Mouse (Mus musculus): ENCODE measurements around the gene Zfp114.
A peak's percentile ranks its signal among the peaks of the same experiment; 100 is the strongest.

Zfp114 gene

DNA sequence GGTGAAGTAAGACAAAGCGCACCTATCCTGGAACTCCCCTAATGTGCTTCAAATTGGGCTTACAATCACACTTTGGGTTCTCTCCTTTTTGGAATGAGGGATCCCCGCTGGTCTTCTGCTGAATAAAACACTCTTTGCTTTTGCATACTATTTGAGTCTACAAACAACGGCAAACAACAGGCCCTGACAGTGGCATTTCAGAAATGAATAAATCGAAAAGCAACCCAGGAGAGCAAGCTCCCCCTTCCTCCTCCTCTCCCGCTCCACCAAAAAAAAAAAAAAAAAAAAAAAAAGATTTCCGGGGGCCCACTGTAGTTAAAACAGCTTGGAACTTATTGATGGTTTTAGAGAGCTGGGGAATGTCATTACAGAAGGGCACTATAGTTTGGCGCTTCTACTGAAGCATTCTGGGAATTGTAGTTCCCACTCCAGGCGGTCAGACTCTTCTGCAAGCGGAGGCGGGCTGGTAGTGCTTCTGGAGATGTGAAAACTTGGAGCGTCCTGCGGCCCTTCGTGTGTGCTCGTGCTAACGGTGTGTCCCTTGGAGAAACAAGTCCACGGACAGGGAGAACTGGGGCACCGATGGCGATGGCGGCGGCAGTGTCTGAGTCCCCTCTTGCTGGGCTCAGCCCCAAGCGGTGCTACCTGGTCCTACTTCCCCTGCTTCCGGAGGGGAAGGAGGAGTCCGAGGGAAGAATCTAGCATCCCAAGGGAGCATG is at the start of gene Zfp114:
TSS of gene Zfp114 (plus strand) at position 443 of the 719 bp plus-strand sequence.
- DNase-seq = peak; percentile 42

DNA sequence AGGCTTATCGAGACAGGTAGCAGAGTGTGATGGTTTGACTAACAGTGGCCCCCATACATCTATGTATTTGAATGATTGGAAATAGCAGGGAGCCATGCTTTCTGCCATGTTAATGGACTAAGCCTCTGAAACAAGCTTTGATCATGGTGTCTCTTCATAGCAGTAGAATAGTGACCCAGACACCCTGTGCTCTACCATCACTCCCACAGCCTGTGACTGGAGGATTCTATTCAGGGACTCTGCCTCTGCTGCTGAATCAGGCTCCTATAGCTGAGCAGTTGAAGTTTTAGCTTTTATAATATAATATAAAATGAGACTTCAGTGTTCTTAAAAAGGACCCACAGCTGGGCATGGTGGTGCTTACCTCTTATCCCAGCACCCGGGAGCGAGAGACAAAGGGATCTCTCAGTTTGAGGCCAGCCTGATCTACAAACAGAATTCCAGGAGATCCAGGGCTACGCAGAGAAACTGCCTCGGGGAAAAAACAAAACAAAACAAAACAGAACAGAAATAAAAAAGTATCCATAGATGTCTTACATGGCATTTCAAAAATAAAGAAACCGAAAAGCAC is 41.4 kb upstream of the Zfp114 start:
- DNase-seq = no peak

DNA sequence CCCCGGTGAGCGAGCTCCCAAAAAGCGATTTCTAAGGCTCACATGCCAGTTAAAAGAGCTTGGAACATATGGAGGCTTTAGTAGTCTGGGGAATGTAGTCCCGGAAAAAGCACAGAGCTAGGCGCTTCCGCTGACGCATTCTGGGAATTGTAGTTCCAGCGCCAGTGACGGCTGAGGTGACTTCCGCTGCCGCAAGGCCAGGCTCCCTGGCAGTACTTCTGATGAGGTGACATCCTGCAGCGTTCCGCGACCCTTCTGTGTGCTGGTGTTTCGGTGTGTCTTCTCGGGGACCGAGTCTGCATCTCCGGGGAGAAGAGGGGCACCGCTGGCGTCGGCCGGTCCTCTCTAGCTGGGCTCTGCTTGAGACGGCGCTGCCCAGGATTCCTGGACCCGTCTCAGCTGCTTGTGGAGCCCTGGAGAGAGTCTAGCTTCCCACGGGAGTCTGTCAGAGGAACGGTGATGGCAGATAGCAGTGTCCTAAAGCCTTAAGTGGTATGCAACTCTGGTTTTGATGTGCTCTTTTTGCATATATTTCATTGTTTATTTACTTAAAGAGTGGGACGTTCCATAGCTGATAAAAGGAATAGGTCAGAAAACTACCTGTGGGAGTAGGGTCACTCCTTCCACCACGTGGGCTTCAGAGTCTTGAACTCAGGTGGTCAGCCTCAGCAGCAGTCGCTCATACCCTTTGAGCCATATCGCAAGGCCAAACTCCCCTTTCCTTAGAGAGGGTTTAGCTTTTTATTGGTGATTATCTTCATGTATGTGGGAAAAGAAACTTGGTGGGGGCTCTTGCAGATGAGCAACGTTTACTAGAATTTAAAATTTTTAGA is 40.6 kb upstream of the Zfp114 start, which contains the start of gene Zfp235:
TSS of gene Zfp235 (plus strand) at position 174 of the 833 bp plus-strand sequence.
- DNase-seq = peak; percentile 89

DNA sequence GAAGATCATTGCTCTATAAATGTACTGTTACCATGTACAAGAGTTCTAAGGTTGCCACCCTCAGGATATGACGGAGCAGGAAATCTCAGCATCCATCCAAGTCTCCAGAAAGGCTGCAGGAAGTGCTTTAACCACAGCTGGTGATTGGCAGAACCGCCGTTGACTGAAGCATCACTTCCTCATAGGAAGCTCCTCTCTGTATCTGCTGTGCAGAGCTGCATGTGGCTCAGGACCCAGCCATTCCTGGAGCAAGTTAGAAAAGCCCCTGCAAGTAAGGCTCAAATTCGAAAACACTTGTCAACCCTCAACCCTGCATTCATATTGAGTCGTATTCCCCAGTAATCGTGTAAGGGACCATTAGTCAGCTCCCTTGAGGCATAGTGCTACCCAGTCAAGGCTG is 32.3 kb upstream of the Zfp114 start:
- no peak for DNase-seq

DNA sequence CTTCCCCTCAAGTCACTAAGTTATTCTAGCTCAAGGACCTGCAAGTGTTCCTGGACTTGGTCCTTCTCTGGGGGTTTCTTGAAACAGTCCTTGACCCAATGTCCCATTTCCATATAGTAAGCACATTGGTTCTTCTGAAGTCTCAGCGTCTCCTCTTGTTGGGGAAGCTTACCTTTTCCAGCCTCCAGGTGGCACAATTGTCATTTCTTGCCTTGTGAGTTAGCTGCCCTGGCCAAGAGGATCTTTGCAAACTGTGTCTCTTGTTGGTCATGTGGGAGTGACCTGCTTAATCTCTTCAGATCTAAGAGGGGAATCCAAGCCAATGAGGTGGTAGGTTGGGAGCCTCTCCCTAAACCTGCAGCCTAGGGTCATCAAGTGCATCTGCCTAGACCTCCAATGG is 21.6 kb upstream of the Zfp114 start:
- DNase-seq = peak; percentile 33

DNA sequence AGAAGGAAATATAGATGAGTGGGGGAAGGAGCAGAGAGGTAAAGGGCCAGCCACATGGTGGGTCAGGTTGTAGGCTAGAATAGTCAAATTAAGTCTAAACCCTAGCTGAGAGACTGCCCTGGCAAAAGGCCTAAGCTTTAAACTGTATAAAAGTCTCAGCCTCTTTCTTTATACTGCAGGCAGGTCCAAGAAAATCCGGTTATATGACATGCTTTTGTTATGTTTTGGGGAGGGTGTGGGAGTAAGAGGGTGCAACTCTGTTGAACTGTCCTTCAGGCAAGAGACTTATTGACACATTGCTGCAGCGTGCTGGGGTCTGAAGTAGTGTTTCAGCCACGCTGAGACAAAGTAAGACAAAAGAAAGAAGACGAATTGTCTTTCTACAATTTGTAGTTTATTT is 2.7 kb upstream of the Zfp114 start:
- no peak for DNase-seq

DNA sequence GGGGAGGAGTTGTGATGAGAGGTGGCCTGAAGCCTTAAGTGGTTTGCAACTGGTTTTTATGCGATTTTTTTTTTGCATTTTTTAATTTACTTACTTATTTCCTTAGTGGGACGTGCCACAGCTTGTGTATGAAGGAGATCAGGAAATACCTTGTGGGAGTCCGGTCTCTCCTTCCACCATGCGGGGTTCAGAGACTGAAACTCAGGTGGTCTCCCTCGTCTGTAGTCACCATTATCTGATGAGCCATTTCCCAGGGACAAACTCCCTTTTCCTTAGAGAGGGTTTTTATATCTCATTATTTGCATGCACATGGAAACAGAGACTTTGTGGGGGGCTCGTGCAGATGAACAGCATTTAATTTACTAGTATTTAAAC is 464 bp downstream of the Zfp114 start:
- DNase-seq = no peak

DNA sequence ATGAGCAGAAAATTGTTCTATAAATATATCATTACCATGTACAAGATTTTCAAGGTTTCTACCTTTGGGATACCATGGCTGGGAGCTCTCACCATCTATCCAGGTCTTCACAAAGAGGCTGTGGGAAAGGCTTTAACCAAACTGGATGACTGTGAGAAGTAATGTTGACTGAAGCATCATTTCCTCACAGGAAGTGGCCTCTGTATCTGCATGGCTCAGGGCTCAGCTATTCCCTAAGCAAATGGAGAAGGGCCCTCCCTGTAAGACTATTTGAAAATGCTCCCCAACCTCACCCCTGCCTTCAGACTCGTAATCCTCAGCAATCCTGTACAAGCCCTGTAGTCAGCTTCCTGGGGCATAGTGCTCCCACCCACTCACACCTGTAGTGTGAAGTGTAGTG is 12.8 kb downstream of the Zfp114 start:
- no peak for DNase-seq

DNA sequence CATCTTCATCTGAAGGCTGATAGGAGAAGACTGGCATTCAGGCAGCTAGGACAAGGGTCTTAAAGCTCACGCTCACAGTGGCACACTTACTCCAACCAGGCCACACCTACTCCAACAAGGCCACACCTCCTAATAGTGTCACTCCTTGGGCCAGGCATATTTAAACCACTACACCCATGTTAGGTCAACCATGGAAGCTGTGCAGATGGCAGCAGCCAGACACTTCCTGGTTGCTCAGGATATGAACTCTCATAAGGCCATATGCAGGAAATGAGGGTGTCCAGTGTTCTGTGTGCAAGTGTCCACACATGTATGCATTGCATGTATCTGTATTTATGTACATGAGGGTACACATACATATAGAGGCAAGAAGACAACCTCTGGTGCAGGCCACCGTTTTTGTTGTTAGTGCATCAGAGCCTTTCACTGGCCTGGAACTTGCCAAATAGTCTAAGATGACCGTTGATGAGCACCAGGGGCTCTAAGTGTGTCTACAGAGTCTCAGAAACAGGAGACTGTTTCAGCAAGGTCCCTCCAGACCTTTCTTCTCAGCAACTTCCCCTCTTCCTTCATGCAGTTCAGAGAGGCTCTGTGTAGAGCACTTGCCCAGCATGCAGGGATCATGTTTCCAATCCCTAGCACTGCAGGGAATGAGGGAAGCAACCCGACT is 14.2 kb downstream of the Zfp114 start:
- DNase-seq = no peak

DNA sequence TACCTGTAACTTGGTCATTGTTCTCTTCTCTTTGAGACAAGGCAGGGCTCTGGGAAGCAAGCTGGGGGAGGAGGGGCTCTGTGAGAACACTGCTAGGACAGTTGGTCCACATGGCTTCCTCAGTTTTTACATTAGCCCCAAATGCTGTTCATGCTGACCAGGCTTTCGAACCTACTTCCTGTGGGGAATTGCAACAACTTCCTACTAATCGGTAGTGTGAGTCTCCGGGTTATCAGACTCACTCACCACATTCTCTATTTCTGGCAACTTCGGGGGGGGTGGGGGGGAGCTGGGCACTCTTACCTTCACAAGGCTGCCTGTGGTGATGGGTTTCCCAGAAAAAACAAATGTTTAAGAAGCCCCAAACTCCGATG is 14.7 kb downstream of the Zfp114 start:
- no peak for DNase-seq

DNA sequence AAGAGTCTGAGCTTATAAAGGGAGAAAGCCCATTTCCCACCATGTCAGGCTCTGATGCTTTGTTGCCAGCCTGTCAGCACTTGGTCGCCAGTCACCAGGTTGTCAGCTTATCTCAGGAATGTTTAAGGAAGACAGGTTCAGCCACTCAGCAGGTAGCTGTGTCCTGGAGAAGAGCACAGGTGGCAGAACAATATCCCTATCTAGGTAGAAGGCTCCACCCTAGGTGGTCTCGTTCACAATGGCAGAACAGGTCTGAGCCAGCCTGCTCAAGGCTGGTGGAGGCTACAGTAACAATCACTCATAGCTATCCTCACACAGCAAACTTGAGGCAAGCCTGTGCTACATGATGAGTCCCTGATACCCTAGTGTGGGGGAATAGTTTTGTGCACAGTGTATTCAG is 16.5 kb downstream of the Zfp114 start:
- no peak for DNase-seq

DNA sequence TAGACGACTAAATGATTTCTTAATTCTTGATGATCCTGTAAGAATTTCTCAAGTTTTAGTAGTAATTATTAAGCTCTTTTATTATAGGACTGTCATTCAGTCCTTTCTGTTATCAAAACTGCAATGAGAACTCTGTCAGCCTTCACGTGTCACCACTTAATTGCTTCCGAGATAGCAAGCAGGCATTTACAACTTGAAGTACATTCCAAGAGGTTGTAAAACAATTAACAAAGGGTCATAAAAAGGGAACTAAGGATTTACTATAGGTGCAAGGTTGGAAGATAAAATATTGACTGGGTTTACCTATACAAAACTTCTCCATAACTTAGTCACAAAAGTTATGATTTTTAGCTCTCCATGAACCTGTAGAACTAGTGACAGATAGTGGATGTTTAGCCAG is 18.3 kb downstream of the Zfp114 start:
- DNase-seq = no peak

DNA sequence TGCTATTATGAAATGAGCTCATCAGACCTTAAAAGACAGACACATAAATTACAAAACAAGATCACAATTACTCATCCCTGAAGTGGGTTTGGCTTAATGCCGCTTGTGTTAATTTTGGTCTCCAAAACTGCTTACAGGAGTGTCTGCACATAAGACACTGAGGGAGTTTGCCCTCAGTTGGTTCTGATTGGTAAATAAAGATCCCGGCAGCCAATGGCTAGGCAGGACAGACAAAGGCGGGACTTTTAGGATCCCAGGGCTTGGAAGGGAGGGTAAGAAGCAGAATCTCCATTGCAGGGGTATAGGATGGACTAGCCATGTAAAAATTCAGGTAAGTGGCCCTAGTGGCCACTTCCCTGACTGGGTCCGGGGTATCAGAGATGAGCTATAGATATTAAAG is 22.1 kb downstream of the Zfp114 start:
- no peak for DNase-seq

DNA sequence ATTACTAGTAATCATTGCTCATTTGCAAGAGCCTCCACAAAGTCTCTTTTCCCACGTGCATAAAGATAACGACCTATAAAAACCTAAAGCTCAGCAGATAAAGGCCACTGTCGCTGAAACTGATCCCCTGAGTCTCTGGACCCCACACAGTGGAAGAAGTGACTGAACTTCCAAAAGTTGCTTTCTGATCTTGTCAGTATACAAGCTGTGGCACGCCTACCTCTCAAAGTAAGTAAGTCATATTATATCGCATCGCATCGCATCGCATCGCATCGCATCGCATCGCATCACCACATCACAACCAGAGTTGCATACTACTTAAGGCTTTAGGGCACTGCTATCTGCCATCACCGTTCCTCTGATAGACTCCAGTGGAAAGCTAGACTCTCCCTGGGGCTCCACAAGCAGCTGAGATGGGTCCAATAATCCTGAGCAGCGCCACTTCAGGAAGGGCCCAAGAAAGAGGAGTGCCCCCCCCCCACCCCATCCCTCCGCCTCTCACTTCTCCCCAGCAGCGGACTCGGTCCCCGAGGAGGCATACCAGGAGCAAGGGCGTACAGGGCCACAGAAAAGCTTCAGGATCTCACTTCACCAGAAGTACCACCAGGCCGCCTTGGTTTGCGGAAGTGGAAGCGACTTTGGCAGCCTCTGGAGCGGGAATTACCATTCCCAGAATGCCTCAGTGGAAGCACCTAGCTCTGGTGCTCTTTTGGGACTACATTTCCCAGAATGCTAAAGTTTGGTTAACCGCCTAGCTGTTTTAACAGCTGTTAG is 32.8 kb downstream of the Zfp114 start:
- no peak for DNase-seq

DNA sequence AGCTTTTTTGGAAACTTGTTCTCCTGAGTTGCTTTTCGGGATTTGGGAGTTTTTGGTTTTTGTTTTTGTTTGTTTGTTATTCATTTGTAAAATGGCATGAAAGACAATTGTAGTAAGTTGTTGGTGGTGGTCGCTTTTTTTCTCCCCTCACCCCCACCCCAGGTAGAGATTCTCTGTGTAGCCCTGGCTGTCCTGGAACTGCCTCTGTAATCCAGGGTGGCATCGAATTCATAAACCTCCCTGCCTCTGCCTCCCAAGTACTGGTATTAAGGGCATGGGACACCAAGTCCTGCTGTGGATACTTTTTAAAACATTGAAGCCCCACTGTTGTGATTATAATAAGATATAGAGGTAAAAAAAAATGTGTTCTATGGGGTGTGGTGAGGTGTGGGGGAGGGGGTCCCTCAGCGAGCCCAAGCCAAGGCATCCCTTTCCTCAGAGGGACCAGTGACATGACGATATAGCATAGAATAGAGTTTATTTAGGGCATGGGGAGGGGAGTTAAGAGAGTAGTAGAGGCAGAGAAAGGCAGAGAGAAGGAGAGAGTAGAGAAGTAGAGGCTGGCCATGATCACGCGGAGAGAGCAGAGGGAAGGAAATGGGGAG is 33.5 kb downstream of the Zfp114 start:
- DNase-seq = no peak

DNA sequence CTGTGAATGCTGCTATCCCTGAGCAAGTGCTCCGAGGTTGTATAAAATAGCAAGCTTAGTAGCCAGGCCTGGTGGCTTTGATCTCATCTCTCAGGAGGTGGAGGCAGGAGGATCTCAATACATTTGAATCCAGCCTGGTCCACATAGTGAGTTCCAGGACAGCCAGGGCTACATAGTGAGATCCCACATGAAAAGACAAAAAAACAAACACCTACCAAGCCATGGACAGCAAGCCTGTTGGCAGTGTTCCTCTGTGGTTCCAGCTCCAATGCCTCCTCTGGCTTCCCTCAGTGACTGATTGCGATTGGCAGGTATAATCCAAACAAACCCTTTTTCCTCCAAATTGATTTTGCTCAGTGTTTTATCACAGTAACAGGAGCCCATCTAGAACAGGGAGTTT is 35.4 kb downstream of the Zfp114 start:
- no peak for DNase-seq

DNA sequence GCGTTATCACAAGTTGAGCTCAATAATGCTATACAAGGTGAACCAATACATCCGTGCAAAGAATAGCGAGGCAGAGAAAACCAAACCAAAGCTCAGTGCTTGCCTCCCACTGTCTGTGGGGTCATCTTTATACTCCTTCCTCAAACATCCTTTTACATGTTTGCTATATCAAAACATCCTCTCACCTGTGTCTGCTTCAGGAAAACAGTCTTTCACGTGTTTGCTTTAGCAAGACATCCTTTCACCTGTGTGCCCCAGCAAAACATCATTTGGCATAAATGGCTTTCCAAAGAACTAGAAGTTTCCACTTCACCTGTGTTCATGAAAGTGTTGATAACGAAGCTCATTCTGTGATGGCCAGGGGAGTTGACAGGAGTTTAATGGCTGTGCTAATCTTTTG is 36.5 kb downstream of the Zfp114 start, which contains the start of gene Zfp111:
TSS of gene Zfp111 (minus strand) at position 101 of the 400 bp plus-strand sequence.
- no peak for DNase-seq
